In the genomic region with DNA sequence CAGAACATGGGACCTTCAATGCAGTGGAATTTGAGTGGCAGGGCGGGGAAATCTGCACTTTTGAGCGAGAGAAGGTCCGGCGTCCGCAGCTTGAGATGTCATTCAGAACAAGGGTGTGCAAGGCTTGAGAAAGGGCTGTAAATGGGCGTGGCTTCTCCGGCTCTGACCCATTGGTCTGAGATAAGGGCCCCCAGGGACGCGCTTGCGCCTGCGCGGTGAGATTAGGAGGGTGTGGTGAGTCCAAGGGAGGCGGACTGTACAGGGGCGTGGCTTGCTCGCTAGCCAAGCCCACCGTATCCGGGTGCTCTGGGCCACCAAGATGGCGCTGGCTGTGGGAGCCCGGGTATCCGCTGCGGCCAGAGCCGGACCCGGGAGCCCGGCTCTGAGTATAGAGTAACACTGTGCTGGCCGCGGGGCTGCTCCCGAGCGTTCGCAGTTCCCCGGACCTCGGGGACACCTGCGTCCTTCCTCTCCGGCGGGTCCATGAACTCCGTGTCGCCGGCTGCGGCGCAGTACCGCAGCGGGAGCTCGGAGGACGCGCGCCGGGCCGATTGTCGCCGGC, we compare ENCODE assay signal across 8 mouse cellular contexts. TPM values are rescaled to one million over a fixed set of nuclear protein-coding genes. Genes with fewer than 3 reads are reported as not detected.
DNase-seq lines count a peak whose midpoint lies in the region; ATAC-seq and TF ChIP-seq lines count a peak whose summit lies in the region.

A gene (plus strand): TSS at position 294 of the 562 bp plus-strand sequence.

- peaks cover 60% of the 10 kb centered on the region for H3K4me1 ChIP-seq in E14TG2a.4 (replicated peaks; ENCODE audit: low read depth, low read length)
- H3K4me1 ChIP-seq in forebrain, embryonic 12.5 days = peaks cover 22% of the 10 kb centered on the region
- H3K4me1 ChIP-seq in heart, postnatal 0 days (ENCODE audit: control insufficient read depth, insufficient read depth) = peaks cover 20% of the 10 kb centered on the region
- peaks cover 49% of the 10 kb centered on the region for H3K4me1 ChIP-seq in liver, embryonic 16.5 days (ENCODE audit: control insufficient read depth, low read depth, low read length)
- H3K4me1 ChIP-seq in neural tube, embryonic 13.5 days (replicated peaks) = peaks cover 20% of the 10 kb centered on the region
- peaks cover 12% of the 10 kb centered on the region for H3K4me1 ChIP-seq in testis, adult 2 months (ENCODE audit: control insufficient read depth, insufficient read depth, low read length)

- TF ChIP-seq POLR2A in testis, adult 2 months (IDR thresholded peaks at IDR 0.05; ENCODE audit: control insufficient read depth, low read depth, low read length) = peak; percentile 86

- no peaks in the 10 kb centered on the region for H3K27me3 ChIP-seq in E14TG2a.4 (ENCODE audit: insufficient read depth, low read length)
- no peaks in the 10 kb centered on the region for H3K27me3 ChIP-seq in forebrain, embryonic 12.5 days
- no peaks in the 10 kb centered on the region for H3K27me3 ChIP-seq in heart, postnatal 0 days (ENCODE audit: control insufficient read depth, insufficient read depth, low read length)
- H3K27me3 ChIP-seq in liver, embryonic 16.5 days (ENCODE audit: control insufficient read depth, insufficient read depth, low read depth, low read length) = no peaks in the 10 kb centered on the region
- peaks cover 2% of the 10 kb centered on the region; the same call in 1 of the 2 replicates for H3K27me3 ChIP-seq in neural tube, embryonic 13.5 days
- H3K27me3 ChIP-seq in testis, adult 2 months (ENCODE audit: control insufficient read depth, insufficient read depth, low read length) = no peaks in the 10 kb centered on the region

- H3K36me3 ChIP-seq in E14TG2a.4 (ENCODE audit: insufficient read depth, low read length) = peaks cover 41% of the 10 kb centered on the region
- peaks cover 33% of the 10 kb centered on the region for H3K36me3 ChIP-seq in forebrain, embryonic 12.5 days (replicated peaks)
- H3K36me3 ChIP-seq in heart, postnatal 0 days (replicated peaks; ENCODE audit: control insufficient read depth, insufficient read depth, low read length) = peaks cover 27% of the 10 kb centered on the region
- H3K36me3 ChIP-seq in liver, embryonic 16.5 days (ENCODE audit: control insufficient read depth, insufficient read depth) = peaks cover 33% of the 10 kb centered on the region
- peaks cover 29% of the 10 kb centered on the region for H3K36me3 ChIP-seq in neural tube, embryonic 13.5 days
- H3K36me3 ChIP-seq in testis, adult 2 months (ENCODE audit: control insufficient read depth, insufficient read depth, low read length) = no peaks in the 10 kb centered on the region; the same call in 1 of the 2 replicates

- peak; percentile 98 for ATAC-seq in forebrain, embryonic 12.5 days (ENCODE audit: low FRiP score)
- ATAC-seq in heart, postnatal 0 days (ENCODE audit: insufficient read depth, low read depth) = peak; percentile 99
- ATAC-seq in liver, embryonic 16.5 days (ENCODE audit: low read depth) = peak; percentile 95
- peak; percentile 98 for ATAC-seq in neural tube, embryonic 13.5 days (ENCODE audit: low read depth)

- TF ChIP-seq EP300 in heart, postnatal 0 days (IDR thresholded peaks at IDR 0.05; ENCODE audit: low read depth) = no peak

- peak within 1 kb of the TSS; percentile 100 for H3K4me3 ChIP-seq in E14TG2a.4 (replicated peaks; ENCODE audit: low read length)
- peak within 1 kb of the TSS; percentile 84 for H3K4me3 ChIP-seq in forebrain, embryonic 12.5 days (replicated peaks)
- peak within 1 kb of the TSS; percentile 99 for H3K4me3 ChIP-seq in heart, postnatal 0 days (ENCODE audit: low read depth, low read length)
- peak within 1 kb of the TSS; percentile 83 for H3K4me3 ChIP-seq in liver, embryonic 16.5 days (ENCODE audit: low read depth, low read length)
- peak within 1 kb of the TSS; percentile 76 for H3K4me3 ChIP-seq in neural tube, embryonic 13.5 days
- H3K4me3 ChIP-seq in testis, adult 2 months (ENCODE audit: control insufficient read depth, low read depth, low read length) = peak within 1 kb of the TSS; percentile 94

- no peak for TF ChIP-seq CTCF in E14TG2a.4 (conservative IDR thresholded peaks at IDR 0.05; ENCODE audit: low read length)
- no peak for TF ChIP-seq CTCF in heart, postnatal 0 days (IDR thresholded peaks at IDR 0.05; ENCODE audit: low read depth)
- no peak for TF ChIP-seq CTCF in testis, adult 2 months (IDR thresholded peaks at IDR 0.05; ENCODE audit: control insufficient read depth, insufficient read depth, insufficient replicate concordance, low read depth, low read length)

- peak within 1 kb of the TSS; percentile 75 for H3K27ac ChIP-seq in forebrain, embryonic 12.5 days
- peak within 1 kb of the TSS; percentile 85 for H3K27ac ChIP-seq in heart, postnatal 0 days (ENCODE audit: low read depth)
- H3K27ac ChIP-seq in liver, embryonic 16.5 days (ENCODE audit: low read length) = peak within 1 kb of the TSS; percentile 100
- peak within 1 kb of the TSS; percentile 80 for H3K27ac ChIP-seq in neural tube, embryonic 13.5 days (replicated peaks)
- peak within 1 kb of the TSS; percentile 47 for H3K27ac ChIP-seq in testis, adult 2 months (ENCODE audit: control insufficient read depth, insufficient read depth, low read depth, low read length)

- under 1% methylated on average over 49 of the region's 49 CpGs for WGBS in forebrain, embryonic 12.5 days
- WGBS in heart, postnatal 0 days = under 1% methylated on average over 49 of the region's 49 CpGs
- WGBS in liver, embryonic 16.5 days (ENCODE audit: insufficient replicate concordance) = under 1% methylated on average over 49 of the region's 49 CpGs
- WGBS in neural tube, embryonic 13.5 days = under 1% methylated on average over 49 of the region's 49 CpGs

- H3K4me2 ChIP-seq in forebrain, embryonic 12.5 days = peak within 1 kb of the TSS; percentile 86
- H3K4me2 ChIP-seq in heart, postnatal 0 days (ENCODE audit: low read depth, low read length) = peak within 1 kb of the TSS; percentile 93
- peak within 1 kb of the TSS; percentile 76 for H3K4me2 ChIP-seq in liver, embryonic 16.5 days (ENCODE audit: low read depth, low read length)
- peak within 1 kb of the TSS; percentile 83 for H3K4me2 ChIP-seq in neural tube, embryonic 13.5 days

- peak within 1 kb of the TSS; percentile 83 for H3K9ac ChIP-seq in forebrain, embryonic 12.5 days
- peak within 1 kb of the TSS; percentile 98 for H3K9ac ChIP-seq in heart, postnatal 0 days (replicated peaks; ENCODE audit: low read depth, low read length)
- H3K9ac ChIP-seq in liver, embryonic 16.5 days (ENCODE audit: low read depth, low read length) = peak within 1 kb of the TSS; percentile 96
- peak within 1 kb of the TSS; percentile 79 for H3K9ac ChIP-seq in neural tube, embryonic 13.5 days

- DNase-seq in c-Kit-positive CD71-positive TER-119-positive erythroid progenitor cells, embryonic 14.5 days (ENCODE audit: low spot score) = peak; percentile 99
- DNase-seq in heart, postnatal 0 days (ENCODE audit: low spot score) = peak; percentile 99
- DNase-seq in kidney, postnatal 4 days = peak; percentile 98 to 99

- H3K9me3 ChIP-seq in E14TG2a.4 (ENCODE audit: low read length) = no peaks in the 10 kb centered on the region
- H3K9me3 ChIP-seq in forebrain, embryonic 12.5 days = no peaks in the 10 kb centered on the region
- no peaks in the 10 kb centered on the region for H3K9me3 ChIP-seq in heart, postnatal 0 days (replicated peaks; ENCODE audit: control insufficient read depth, low read length)
- H3K9me3 ChIP-seq in liver, embryonic 16.5 days (replicated peaks; ENCODE audit: control insufficient read depth, low read length) = no peaks in the 10 kb centered on the region
- H3K9me3 ChIP-seq in neural tube, embryonic 13.5 days = no peaks in the 10 kb centered on the region

RNA-seq across cellular contexts. Expression of the gene that starts here (rescaled TPM):
- polyA plus RNA-seq in forebrain, embryonic 12.5 days (2016; fragmentation: Nextera tagmentation; extraction: Ambion mirVana) = 47.4 and 50.7 TPM in 2 replicates
- total RNA-seq in heart, postnatal 0 days (2014; rRNA removed; ENCODE audit: low replicate concordance) = 41.2 and 67.4 TPM in 2 replicates
- 53.6 and 56.1 TPM in 2 replicates for polyA plus RNA-seq in heart, postnatal 0 days (2015; fragmentation: Nextera tagmentation; extraction: Ambion mirVana)
- polyA plus RNA-seq in liver, embryonic 16.5 days (2015; fragmentation: Nextera tagmentation; extraction: Ambion mirVana) = 90.4 and 95.3 TPM in 2 replicates
- 55.3 and 56.1 TPM in 2 replicates for polyA plus RNA-seq in neural tube, embryonic 13.5 days (2015; fragmentation: Nextera tagmentation; extraction: Ambion mirVana)
- polyA plus RNA-seq in testis, adult 2 months (2012; rRNA removed) = 27.5 and 31.8 TPM in 2 replicates

Comparison
In these comparisons a context has a peak if more than half of its experiments do, and no peak if none do; other contexts are left out.
1. Peak in every context shown above with its lines: DNase-seq, ATAC-seq, H3K4me3 ChIP-seq and H3K27ac ChIP-seq.
2. H3K27ac ChIP-seq: peak in every context shown above with its lines; median percentile 100 in liver, embryonic 16.5 days; 85 in heart, postnatal 0 days; 80 in neural tube, embryonic 13.5 days; 75 in forebrain, embryonic 12.5 days; 47 in testis, adult 2 months.